Mouse (Mus musculus): ENCODE results near the gene Sertad4.

GRCm38 (mm10) chr1:192840655-192841054 lies 14.9 kb downstream of the Sertad4 start:
- TF ChIP-seq POLR2A (IDR thresholded peaks at IDR 0.05; ENCODE audit: control insufficient read depth in 1 of 2, insufficient read depth in 1 of 2, low read depth in 1 of 2, low read length in 2 of 2, poor library complexity in 1 of 2) (no peak), UBTF (IDR thresholded peaks at IDR 0.05; ENCODE audit: borderline replicate concordance, insufficient read depth, low read depth, low read length) (no peak), CTCF (IDR thresholded peaks at IDR 0.05 in 2 of 3, conservative IDR thresholded peaks at IDR 0.05 in 1 of 3; ENCODE audit: control insufficient read depth in 1 of 3, insufficient read depth in 1 of 3, low read depth in 2 of 3, low read length in 3 of 3, poor library complexity in 1 of 3, severe bottlenecking in 1 of 3) (no peak), GATA1 (IDR thresholded peaks at IDR 0.05; ENCODE audit: low read depth, low read length) (no peak), EP300 (IDR thresholded peaks at IDR 0.05; ENCODE audit: low read depth in 1 of 2, low read length in 2 of 2) (no peak), USF2 (IDR thresholded peaks at IDR 0.05; ENCODE audit: borderline replicate concordance in 1 of 2, insufficient read depth in 1 of 2, low read depth in 1 of 2, low read length in 2 of 2) (no peak)
